Mouse (Mus musculus): ENCODE data around the gene Tspan3. TPM values are rescaled to one million over a fixed set of nuclear protein-coding genes. Genes with fewer than 3 reads are reported as not detected.

Tspan3 gene
- polyA plus RNA-seq, 1 experiment from 2014 or later = 610 TPM

GRCm38 (mm10) chr9:56200200-56200599 lies 34.9 kb upstream of the Tspan3 start:
- no peaks in the 10 kb centered on the region for H3K9me3 ChIP-seq (replicated peaks; ENCODE audit: control insufficient read depth, low read length, poor library complexity, severe bottlenecking)
- no peaks in the 10 kb centered on the region for H3K36me3 ChIP-seq (ENCODE audit: control insufficient read depth, insufficient read depth, low read length)
- no peak overlapping the region for H3K27ac ChIP-seq (ENCODE audit: low read length)
- no peak overlapping the region for H3K4me2 ChIP-seq (ENCODE audit: low read length)
- 59% methylated on average over 2 of the region's 2 CpGs for WGBS
- H3K9ac ChIP-seq (ENCODE audit: low read depth, low read length) = peak overlapping the region; percentile 35; the same call in 1 of the 2 replicates
- no peaks in the 10 kb centered on the region; the same call in 1 of the 2 replicates for H3K4me1 ChIP-seq (ENCODE audit: control insufficient read depth, insufficient read depth, low read length)
- no peaks in the 10 kb centered on the region for H3K27me3 ChIP-seq (ENCODE audit: control insufficient read depth, insufficient read depth, low read depth, low read length)
- ATAC-seq = no peak
- H3K4me3 ChIP-seq (ENCODE audit: low read depth, low read length) = no peak overlapping the region

- H3K9ac ChIP-seq (ENCODE audit: low read depth, low read length) = no peak overlapping the region
- ATAC-seq = no peak
- H3K9me3 ChIP-seq (replicated peaks; ENCODE audit: control insufficient read depth, low read length, poor library complexity, severe bottlenecking) = no peaks in the 10 kb centered on the region
- H3K27me3 ChIP-seq (ENCODE audit: control insufficient read depth, insufficient read depth, low read depth, low read length) = no peaks in the 10 kb centered on the region
- WGBS = 80% methylated on average over 4 of the region's 4 CpGs
- H3K27ac ChIP-seq (ENCODE audit: low read length) = no peak overlapping the region
- H3K4me1 ChIP-seq (ENCODE audit: control insufficient read depth, insufficient read depth, low read length) = peaks cover 3% of the 10 kb centered on the region; the same call in 1 of the 2 replicates
- no peaks in the 10 kb centered on the region for H3K36me3 ChIP-seq (ENCODE audit: control insufficient read depth, insufficient read depth, low read length)
- H3K4me3 ChIP-seq (ENCODE audit: low read depth, low read length) = no peak overlapping the region
- no peak overlapping the region for H3K4me2 ChIP-seq (ENCODE audit: low read length)
These were observed 31.6 kb upstream of the Tspan3 start for GRCm38 (mm10) chr9:56196921-56197320.

- no peak overlapping the region for H3K4me2 ChIP-seq (ENCODE audit: low read length)
- ATAC-seq = no peak
- no peak overlapping the region for H3K9ac ChIP-seq (ENCODE audit: low read depth, low read length)
- no peaks in the 10 kb centered on the region for H3K9me3 ChIP-seq (replicated peaks; ENCODE audit: control insufficient read depth, low read length, poor library complexity, severe bottlenecking)
- peaks cover 4% of the 10 kb centered on the region; the same call in 1 of the 2 replicates for H3K4me1 ChIP-seq (ENCODE audit: control insufficient read depth, insufficient read depth, low read length)
- H3K27ac ChIP-seq (ENCODE audit: low read length) = no peak overlapping the region
- 46% methylated on average over 3 of the region's 3 CpGs for WGBS
- no peaks in the 10 kb centered on the region for H3K27me3 ChIP-seq (ENCODE audit: control insufficient read depth, insufficient read depth, low read depth, low read length)
- no peaks in the 10 kb centered on the region for H3K36me3 ChIP-seq (ENCODE audit: control insufficient read depth, insufficient read depth, low read length)
- H3K4me3 ChIP-seq (ENCODE audit: low read depth, low read length) = no peak overlapping the region
These were observed 29.9 kb upstream of the Tspan3 start for GRCm38 (mm10) chr9:56195193-56195592.

DNA sequence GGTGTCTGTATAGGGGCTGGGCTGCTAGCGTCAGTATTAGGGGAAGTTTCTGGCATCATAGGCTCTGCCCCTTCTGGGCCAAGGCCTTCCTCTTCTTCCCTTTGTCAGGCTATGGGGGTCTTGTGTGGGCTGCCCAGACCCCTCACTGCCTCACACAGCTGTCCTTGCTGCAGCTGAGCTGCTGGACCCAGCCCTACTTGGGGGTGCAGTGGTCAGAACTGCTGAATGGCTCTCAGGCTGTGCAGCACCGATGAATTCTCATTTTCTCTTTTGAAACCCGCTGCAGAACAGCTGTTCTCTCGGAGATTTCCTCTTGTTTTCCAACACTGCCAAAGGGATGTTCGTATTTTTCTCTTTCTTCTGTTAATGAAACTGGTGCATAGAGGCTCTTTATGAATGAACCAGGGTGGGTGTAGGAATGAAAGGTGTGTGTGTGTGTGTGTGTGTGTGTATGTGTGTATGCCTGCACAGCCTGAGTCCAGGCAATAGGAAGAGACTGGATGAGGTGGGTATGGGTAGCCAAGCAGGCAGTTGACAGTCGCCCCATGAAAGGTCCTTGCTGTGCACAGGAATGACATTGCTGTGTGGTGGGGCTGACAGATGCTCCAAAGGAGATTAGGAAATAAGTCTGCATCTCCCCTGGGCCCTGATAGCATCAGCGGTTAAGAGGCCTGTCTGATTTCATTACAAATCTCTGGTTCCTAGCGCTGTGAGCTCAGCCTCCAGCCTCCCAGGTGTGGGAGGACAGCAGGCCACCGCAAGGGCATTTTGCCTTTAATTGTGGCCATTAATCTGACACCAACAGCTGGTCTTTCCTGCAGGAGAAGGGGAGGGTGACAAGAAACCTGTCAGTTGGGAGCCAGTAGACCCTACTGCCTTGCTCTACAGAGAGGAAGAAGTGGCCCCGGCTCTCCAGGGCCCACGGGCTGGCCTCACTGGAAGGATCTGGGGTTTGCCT lies 26.5 kb upstream of the Tspan3 start:
- H3K36me3 ChIP-seq (ENCODE audit: control insufficient read depth, insufficient read depth, low read length) = no peaks in the 10 kb centered on the region
- H3K9me3 ChIP-seq (replicated peaks; ENCODE audit: control insufficient read depth, low read length, poor library complexity, severe bottlenecking) = no peaks in the 10 kb centered on the region
- H3K27ac ChIP-seq (ENCODE audit: low read length) = no peak overlapping the region
- H3K9ac ChIP-seq (ENCODE audit: low read depth, low read length) = no peak overlapping the region
- H3K4me2 ChIP-seq (ENCODE audit: low read length) = no peak overlapping the region
- H3K27me3 ChIP-seq (ENCODE audit: control insufficient read depth, insufficient read depth, low read depth, low read length) = no peaks in the 10 kb centered on the region
- WGBS = 50% methylated on average over 11 of the region's 11 CpGs
- H3K4me3 ChIP-seq (ENCODE audit: low read depth, low read length) = no peak overlapping the region
- peaks cover 4% of the 10 kb centered on the region; the same call in 1 of the 2 replicates for H3K4me1 ChIP-seq (ENCODE audit: control insufficient read depth, insufficient read depth, low read length)
- peak; percentile 48; the same call in 1 of the 2 replicates for ATAC-seq

DNA sequence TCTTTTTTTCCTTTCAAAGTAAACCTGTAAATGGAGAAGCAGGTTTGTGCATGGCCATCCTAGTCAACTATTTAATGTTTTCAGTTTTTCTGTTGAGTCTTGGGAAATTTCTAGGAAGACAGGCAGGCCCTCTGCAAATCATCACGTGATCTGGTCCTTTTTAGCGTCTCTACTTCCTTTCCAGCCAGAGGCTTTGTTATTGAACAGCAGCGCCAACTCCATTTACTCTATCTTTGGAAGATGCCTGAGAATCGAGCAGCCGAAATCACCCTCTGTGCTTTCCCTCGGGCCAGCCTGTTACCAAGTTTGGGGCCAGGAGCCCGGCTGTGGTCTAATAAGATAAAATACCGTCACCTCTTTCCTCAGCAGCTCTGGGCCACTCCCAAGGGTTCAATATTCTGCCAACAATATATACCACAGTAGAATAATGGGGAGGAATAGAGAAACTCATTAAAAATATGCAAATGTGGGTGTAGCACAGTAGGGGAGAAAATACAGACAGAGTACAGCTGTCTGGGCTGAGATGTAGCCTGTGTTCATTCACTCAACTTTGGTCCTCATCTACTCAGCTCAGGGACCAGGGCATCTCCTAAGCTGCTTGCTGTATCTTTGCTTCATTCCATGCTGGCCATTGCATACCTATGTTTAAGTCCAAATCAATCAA lies 15.0 kb upstream of the Tspan3 start:
- Histone ChIP-seq H3K36me3 (ENCODE audit: control insufficient read depth, insufficient read depth, low read length) (no peaks in the 10 kb centered on the region), H3K4me2 (ENCODE audit: low read length) (no peak overlapping the region), H3K4me1 (ENCODE audit: control insufficient read depth, insufficient read depth, low read length) (peaks cover 5% of the 10 kb centered on the region; the same call in 1 of the 2 replicates), H3K4me3 (ENCODE audit: low read depth, low read length) (no peak overlapping the region), H3K9ac (ENCODE audit: low read depth, low read length) (no peak overlapping the region), H3K9me3 (replicated peaks; ENCODE audit: control insufficient read depth, low read length, poor library complexity, severe bottlenecking) (no peaks in the 10 kb centered on the region), H3K27ac (ENCODE audit: low read length) (no peak overlapping the region), H3K27me3 (ENCODE audit: control insufficient read depth, insufficient read depth, low read depth, low read length) (no peaks in the 10 kb centered on the region)
- WGBS = 23% methylated on average over 8 of the region's 8 CpGs
- ATAC-seq = no peak

GRCm38 (mm10) chr9:56179416-56180117 lies 14.3 kb upstream of the Tspan3 start:
- Histone ChIP-seq H3K9ac (ENCODE audit: low read depth, low read length) (no peak overlapping the region), H3K4me3 (ENCODE audit: low read depth, low read length) (no peak overlapping the region), H3K36me3 (ENCODE audit: control insufficient read depth, insufficient read depth, low read length) (no peaks in the 10 kb centered on the region), H3K27ac (ENCODE audit: low read length) (no peak overlapping the region), H3K27me3 (ENCODE audit: control insufficient read depth, insufficient read depth, low read depth, low read length) (no peaks in the 10 kb centered on the region), H3K4me2 (ENCODE audit: low read length) (no peak overlapping the region), H3K9me3 (replicated peaks; ENCODE audit: control insufficient read depth, low read length, poor library complexity, severe bottlenecking) (no peaks in the 10 kb centered on the region), H3K4me1 (ENCODE audit: control insufficient read depth, insufficient read depth, low read length) (peaks cover 5% of the 10 kb centered on the region; the same call in 1 of the 2 replicates)
- ATAC-seq = peak; percentile 58; the same call in 1 of the 2 replicates
- 79% methylated on average over 6 of the region's 6 CpGs for WGBS

DNA sequence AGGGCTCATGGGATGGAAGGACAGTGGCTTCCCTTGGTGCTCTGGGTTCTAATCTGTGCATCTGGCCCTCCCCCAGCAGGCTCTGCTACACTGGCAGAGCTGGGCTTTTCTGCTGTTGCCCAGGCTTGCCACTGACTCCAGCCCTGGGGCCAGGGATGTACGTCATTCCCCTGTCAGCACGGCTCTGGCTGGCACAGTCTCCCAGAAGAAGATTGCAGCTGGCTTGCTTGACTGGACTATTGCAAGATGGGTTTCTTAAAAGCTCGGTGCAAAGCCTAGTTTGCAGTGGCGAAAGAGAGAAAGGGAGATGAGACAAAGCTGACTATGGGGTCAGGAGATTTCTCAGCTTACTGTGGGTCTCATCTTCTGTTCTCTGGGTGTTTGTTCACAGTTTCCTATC lies 12.1 kb upstream of the Tspan3 start:
- Histone ChIP-seq H3K9ac (ENCODE audit: low read depth, low read length) (no peak overlapping the region), H3K27me3 (ENCODE audit: control insufficient read depth, insufficient read depth, low read depth, low read length) (no peaks in the 10 kb centered on the region), H3K4me3 (ENCODE audit: low read depth, low read length) (no peak overlapping the region), H3K9me3 (replicated peaks; ENCODE audit: control insufficient read depth, low read length, poor library complexity, severe bottlenecking) (no peaks in the 10 kb centered on the region), H3K36me3 (ENCODE audit: control insufficient read depth, insufficient read depth, low read length) (no peaks in the 10 kb centered on the region), H3K4me1 (ENCODE audit: control insufficient read depth, insufficient read depth, low read length) (peaks cover 5% of the 10 kb centered on the region; the same call in 1 of the 2 replicates), H3K4me2 (ENCODE audit: low read length) (no peak overlapping the region), H3K27ac (ENCODE audit: low read length) (no peak overlapping the region)
- WGBS = 89% methylated on average over 4 of the region's 4 CpGs
- ATAC-seq = no peak

DNA sequence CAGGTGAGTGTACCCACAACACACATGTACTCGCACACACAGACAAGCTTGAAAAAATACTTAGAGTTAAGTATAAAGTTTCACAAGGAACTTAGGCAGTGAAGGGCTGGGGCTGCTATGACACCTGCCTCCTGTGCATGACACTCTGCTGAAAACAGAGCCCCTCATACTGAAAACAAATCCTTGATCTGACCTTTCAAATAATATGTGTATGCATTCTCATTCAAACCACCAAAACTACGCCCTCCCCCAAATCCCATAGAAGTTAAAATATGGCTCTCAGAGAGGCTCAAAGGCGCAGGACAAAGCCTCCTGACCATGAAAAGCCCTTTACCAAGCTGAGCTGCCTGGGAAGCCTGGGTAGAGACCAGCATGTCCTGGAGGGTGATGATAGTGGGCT lies 10.0 kb upstream of the Tspan3 start:
- Histone ChIP-seq H3K4me3 (ENCODE audit: low read depth, low read length) (no peak overlapping the region), H3K4me1 (ENCODE audit: control insufficient read depth, insufficient read depth, low read length) (peaks cover 2% of the 10 kb centered on the region; the same call in 1 of the 2 replicates), H3K9ac (ENCODE audit: low read depth, low read length) (no peak overlapping the region), H3K36me3 (ENCODE audit: control insufficient read depth, insufficient read depth, low read length) (no peaks in the 10 kb centered on the region), H3K4me2 (ENCODE audit: low read length) (no peak overlapping the region), H3K9me3 (replicated peaks; ENCODE audit: control insufficient read depth, low read length, poor library complexity, severe bottlenecking) (no peaks in the 10 kb centered on the region), H3K27ac (ENCODE audit: low read length) (no peak overlapping the region), H3K27me3 (ENCODE audit: control insufficient read depth, insufficient read depth, low read depth, low read length) (no peaks in the 10 kb centered on the region)
- WGBS = 78% methylated on average over 3 of the region's 3 CpGs
- ATAC-seq = no peak

Data from midbrain, embryonic 16.5 days (tissue).